Mouse (Mus musculus) heart, adult 2 months (tissue): ENCODE data around the gene Slc25a25.

ENCODE experiments used
- CTCF ChIP-seq: fragments of 200-600 bp; IDR thresholded peaks from 2 replicates; pipeline ENCODE4 v1.8.1; 2022; ENCODE audit warnings: antibody characterized with exemption, mild to moderate bottlenecking, moderate library complexity
- EP300 ChIP-seq: fragments of 200-500 bp; IDR thresholded peaks from 2 replicates; pipeline ENCODE4 v1.6.1; 2011; ENCODE audit warnings: low read depth, low read length, control low read depth; ENCODE audit not compliant: insufficient read depth
- POLR2A ChIP-seq: fragments of 200-500 bp; IDR thresholded peaks from 2 replicates; pipeline ENCODE4 v1.6.1; 2011; ENCODE audit warnings: mild to moderate bottlenecking, low read depth, low read length, control low read depth; ENCODE audit not compliant: insufficient read depth

DNA sequence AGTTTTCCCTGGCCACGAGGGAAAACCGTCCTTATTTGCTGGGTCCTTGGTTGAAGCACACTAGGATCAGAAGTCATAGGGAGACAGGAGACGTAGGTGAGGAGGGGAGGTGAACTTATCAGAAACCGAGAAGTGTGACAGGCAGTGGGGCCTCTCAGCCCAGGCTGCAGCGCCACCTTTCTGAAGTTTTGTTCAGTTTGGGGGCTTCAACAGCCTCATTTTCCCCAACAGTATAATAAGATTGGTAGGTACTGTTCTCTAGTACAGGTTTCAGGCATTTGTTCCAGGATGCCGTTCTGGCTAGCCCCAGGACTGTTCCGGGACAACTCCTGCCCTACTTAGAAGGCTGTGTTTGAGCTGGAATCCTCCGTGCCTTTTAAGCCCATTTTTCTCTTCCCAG, 56.3 kb downstream of the Slc25a25 start:
- peak; percentile 68 for TF ChIP-seq CTCF
- TF ChIP-seq EP300, result no peak
- no peak for TF ChIP-seq POLR2A
